Mouse (Mus musculus) midbrain, embryonic 16.5 days (tissue): Measurements from ENCODE around the gene Mapk8. TPM values are rescaled to one million over a fixed set of nuclear protein-coding genes. Genes with fewer than 3 reads are reported as not detected.

Source experiments
- ATAC-seq: fragments of 200-750 bp; cut with Nextera tagmentation; 2 replicates; pipeline ENCODE4 v1.8.0; 2017; ENCODE audit warnings: moderate TSS enrichment
- H3K27ac ChIP-seq: fragments of 300-500 bp; sonication (generic); 2 replicates; pipeline ENCODE4 v1.5.1; 2014; ENCODE audit warnings: mild to moderate bottlenecking, low read length, mixed read lengths
- H3K27me3 ChIP-seq: fragments of 300-500 bp; sonication (generic); 2 replicates; pipeline ENCODE4 v1.6.1; 2014; ENCODE audit warnings: low read depth, low read length, mixed read lengths; ENCODE audit not compliant: control insufficient read depth, insufficient read depth
- H3K36me3 ChIP-seq: fragments of 300-500 bp; sonication (generic); 2 replicates; pipeline ENCODE4 v1.6.1; 2014; ENCODE audit warnings: mild to moderate bottlenecking, low read length, moderate library complexity, mixed read lengths; ENCODE audit not compliant: control insufficient read depth, insufficient read depth
- H3K4me1 ChIP-seq: fragments of 300-500 bp; sonication (generic); 2 replicates; pipeline ENCODE4 v1.6.1; 2014; ENCODE audit warnings: mild to moderate bottlenecking, low read length, mixed read lengths; ENCODE audit not compliant: control insufficient read depth, insufficient read depth
- H3K4me2 ChIP-seq: fragments of 300-500 bp; sonication (generic); 2 replicates; pipeline ENCODE4 v1.6.1; 2014; ENCODE audit warnings: mild to moderate bottlenecking, low read length, mixed read lengths
- H3K4me3 ChIP-seq: fragments of 300-500 bp; sonication (generic); 2 replicates; pipeline ENCODE4 v1.5.1; 2014; ENCODE audit warnings: low read depth, mild to moderate bottlenecking, low read length, moderate library complexity, mixed read lengths
- H3K9ac ChIP-seq: fragments of 300-500 bp; sonication (generic); 2 replicates; pipeline ENCODE4 v1.6.1; 2014; ENCODE audit warnings: low read depth, low read length, mixed read lengths
- H3K9me3 ChIP-seq: fragments of 300-500 bp; sonication (generic); replicated peaks from 2 replicates; pipeline ENCODE4 v1.6.1; 2014; ENCODE audit warnings: mild to moderate bottlenecking, low read length, mixed read lengths; ENCODE audit not compliant: control insufficient read depth, poor library complexity, severe bottlenecking
- WGBS: fragments of 180-500 bp; shearing (Covaris S2); extraction: QIAGEN DNeasy Blood & Tissue Kit; methylation state at CpG from one replicate; pipeline ENCODE4 v1.1.7; 2014; 5-methylcytosine and 5-hydroxymethylcytosine counted together
- polyA plus RNA-seq: library from polyadenylated mRNA; unstranded; fragments of >200 nt; fragmentation: Nextera tagmentation; extraction: Ambion mirVana; gene quantifications from 2 replicates; pipeline ENCODE4 v1.2.1, GENCODE M21; 2015

Mapk8 gene
- polyA plus RNA-seq = 31.2 and 35.1 TPM in 2 replicates

DNA sequence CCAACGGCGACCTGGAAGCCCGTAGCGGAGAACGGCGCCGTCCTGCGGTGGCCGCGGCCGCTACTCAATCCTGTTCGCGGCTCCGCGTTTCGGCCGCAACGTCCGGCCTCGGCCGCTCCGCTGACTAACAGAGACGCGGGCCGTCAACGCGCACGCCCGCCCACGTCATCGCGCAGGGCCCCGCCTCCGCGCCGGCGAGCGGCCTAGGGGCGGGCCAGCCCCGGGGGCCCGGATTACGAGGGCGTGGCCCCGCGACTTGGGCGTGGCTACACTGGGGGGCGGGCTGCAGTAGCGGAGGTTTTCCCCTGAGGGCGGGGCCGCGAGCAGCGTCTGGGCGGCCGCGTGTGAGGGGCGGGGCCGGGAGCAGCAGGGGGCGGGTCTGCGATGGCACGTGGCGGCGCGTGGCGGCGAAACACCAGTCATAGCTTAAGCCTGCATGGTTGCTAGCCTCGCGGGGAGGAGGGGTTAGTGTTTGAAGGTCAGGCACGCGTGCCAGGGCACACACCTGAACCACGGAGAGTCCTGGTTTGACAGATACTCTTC is at the start of gene Mapk8:
TSS of gene Mapk8 (minus strand) at position 132 of the 543 bp plus-strand sequence.
- H3K4me1 ChIP-seq = peaks cover 23% of the 10 kb centered on the region
- peak within 1 kb of the TSS; percentile 89 for H3K9ac ChIP-seq
- peak within 1 kb of the TSS; percentile 73 for H3K4me3 ChIP-seq
- no peaks in the 10 kb centered on the region for H3K36me3 ChIP-seq
- 0% methylated on average over 30 of the region's 70 CpGs for WGBS
- H3K9me3 ChIP-seq = no peaks in the 10 kb centered on the region
- peak within 1 kb of the TSS; percentile 91 for H3K27ac ChIP-seq
- H3K4me2 ChIP-seq = peak within 1 kb of the TSS; percentile 64
- peak; percentile 96 for ATAC-seq
- H3K27me3 ChIP-seq = peaks cover 8% of the 10 kb centered on the region

DNA sequence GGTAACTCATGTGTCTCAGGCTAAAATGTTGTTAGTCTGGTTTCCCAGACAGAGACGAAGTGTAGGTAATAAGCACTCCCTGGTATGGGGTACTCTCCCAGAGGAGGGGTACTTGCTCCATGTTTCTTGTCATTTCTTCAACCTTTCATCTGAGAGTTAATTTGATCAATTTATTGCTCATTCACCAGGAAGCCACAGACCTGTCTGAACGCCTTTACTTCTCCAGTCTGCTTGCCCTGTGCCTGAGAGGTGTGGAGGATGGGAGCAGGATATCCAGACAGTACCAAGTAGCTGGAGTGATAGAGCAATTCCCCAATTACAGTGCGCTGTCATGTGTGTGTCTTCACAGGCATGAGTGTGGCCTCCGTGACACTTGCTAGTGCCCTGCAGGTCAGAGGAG is 48.3 kb upstream of the Mapk8 start:
- H3K4me2 ChIP-seq = no peak overlapping the region
- H3K36me3 ChIP-seq = no peaks in the 10 kb centered on the region
- H3K9me3 ChIP-seq = no peaks in the 10 kb centered on the region
- no peak overlapping the region for H3K27ac ChIP-seq
- H3K4me1 ChIP-seq = no peaks in the 10 kb centered on the region
- H3K9ac ChIP-seq = no peak overlapping the region
- H3K4me3 ChIP-seq = no peak overlapping the region
- WGBS = 66% methylated on average over 4 of the region's 4 CpGs
- no peak for ATAC-seq
- no peaks in the 10 kb centered on the region for H3K27me3 ChIP-seq

DNA sequence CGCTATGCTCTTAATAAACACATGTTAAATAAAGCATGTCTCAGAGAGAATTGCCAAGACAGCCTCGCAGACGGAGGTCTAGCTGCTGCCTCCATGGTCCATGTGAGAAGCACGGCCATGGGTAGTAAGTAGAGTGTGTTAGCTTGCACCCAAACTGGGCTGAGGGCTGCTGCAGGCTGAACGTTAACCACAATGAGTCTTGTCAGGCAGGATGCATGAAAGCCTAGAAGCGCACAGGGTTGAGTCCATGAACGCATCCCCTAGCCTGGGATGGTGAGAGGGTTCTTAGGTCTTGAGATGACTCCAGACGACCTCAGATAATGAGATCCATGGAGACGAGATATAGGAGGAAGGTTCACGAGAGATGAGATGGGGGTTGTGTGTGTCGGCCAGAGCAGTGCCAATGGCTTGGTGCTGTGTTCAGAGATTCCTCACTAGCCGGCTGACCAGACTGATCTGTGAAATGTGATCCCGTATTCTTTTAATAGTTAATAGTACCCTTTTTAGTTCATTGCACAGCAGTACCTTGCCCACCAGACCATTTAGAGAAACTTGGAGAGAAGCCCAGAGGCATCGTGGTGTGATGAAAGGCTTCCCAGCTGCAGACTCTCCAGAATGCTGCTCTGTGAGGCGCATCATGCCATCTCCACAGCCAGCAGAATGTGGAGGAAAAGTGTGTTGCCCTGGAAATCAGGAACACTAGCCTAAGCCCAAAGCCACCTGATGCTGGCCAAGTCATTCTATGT is 41.0 kb upstream of the Mapk8 start:
- ATAC-seq = peak; percentile 39; the same call in 1 of the 2 replicates
- no peak overlapping the region for H3K4me3 ChIP-seq
- H3K4me2 ChIP-seq = no peak overlapping the region
- H3K27ac ChIP-seq = no peak overlapping the region
- 69% methylated on average over 15 of the region's 15 CpGs for WGBS
- H3K36me3 ChIP-seq = no peaks in the 10 kb centered on the region
- H3K9ac ChIP-seq = no peak overlapping the region
- H3K27me3 ChIP-seq = no peaks in the 10 kb centered on the region
- H3K4me1 ChIP-seq = no peaks in the 10 kb centered on the region
- no peaks in the 10 kb centered on the region for H3K9me3 ChIP-seq

DNA sequence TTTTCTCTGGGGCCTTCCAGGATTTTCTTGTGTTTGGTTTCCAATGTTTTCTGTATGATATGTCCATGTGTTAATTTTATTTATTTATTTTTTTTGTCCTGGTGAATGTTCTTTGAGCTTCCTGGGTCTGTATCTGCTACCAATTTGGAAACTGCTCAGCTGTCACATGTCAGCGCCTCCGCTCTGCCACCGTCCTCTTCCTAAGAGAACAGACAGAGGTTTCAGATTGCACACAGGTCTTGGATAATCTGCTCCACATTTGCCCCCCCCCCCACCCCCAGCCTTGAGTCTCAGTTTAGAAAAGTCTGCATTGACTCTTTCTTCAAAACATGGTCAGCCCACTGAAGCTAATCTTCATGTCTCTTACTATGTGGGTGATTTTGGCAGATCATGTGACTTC is 35.0 kb upstream of the Mapk8 start:
- no peak for ATAC-seq
- WGBS = 60% methylated on average over 3 of the region's 3 CpGs

DNA sequence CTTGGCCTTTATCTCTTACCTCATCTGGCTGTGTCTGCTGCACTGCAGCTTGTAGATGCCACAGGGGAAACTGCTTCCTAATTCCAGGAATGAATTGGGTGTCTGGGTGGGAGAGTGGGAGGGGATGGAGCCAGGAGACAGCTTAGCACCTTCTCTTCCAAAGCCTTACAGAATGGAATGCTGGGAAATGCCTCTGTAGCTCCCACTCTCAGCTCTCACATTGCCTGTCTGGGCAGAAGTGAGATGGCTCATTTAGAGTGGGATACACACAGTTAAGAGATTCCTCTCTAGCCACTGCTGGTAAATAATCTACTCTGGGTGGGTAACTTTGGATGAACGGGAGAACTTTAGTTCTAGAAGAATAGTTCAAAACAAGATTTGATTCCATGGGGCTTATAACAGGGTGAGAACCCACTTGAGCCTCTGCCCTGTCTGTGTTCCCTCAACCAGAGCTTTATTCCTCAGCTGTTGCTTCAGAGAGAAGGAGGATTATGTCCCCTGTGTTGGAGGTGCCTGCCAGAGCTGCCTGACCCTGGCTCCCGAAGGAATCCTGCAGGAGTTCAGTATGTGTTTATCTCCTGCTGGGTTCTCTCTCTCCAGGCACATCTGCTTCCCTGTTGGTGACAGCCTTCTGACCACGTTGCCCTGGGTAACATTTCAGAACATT is 29.3 kb upstream of the Mapk8 start:
- 0 out of 2 replicates have a peak, but pooled peaks have one; percentile 14 for ATAC-seq
- Histone ChIP-seq H3K27ac (no peak overlapping the region), H3K4me1 (peaks cover 4% of the 10 kb centered on the region), H3K27me3 (no peaks in the 10 kb centered on the region), H3K4me2 (no peak overlapping the region), H3K9ac (no peak overlapping the region), H3K4me3 (no peak overlapping the region), H3K9me3 (no peaks in the 10 kb centered on the region), H3K36me3 (no peaks in the 10 kb centered on the region)
- WGBS = 6% methylated on average over 3 of the region's 3 CpGs

More for the DNA sequence above, 35.0 kb upstream of the Mapk8 start:
- Histone ChIP-seq H3K9me3 (no peaks in the 10 kb centered on the region), H3K36me3 (no peaks in the 10 kb centered on the region), H3K4me2 (no peak overlapping the region), H3K27ac (no peak overlapping the region), H3K4me3 (no peak overlapping the region), H3K27me3 (no peaks in the 10 kb centered on the region), H3K9ac (no peak overlapping the region), H3K4me1 (no peaks in the 10 kb centered on the region)

DNA sequence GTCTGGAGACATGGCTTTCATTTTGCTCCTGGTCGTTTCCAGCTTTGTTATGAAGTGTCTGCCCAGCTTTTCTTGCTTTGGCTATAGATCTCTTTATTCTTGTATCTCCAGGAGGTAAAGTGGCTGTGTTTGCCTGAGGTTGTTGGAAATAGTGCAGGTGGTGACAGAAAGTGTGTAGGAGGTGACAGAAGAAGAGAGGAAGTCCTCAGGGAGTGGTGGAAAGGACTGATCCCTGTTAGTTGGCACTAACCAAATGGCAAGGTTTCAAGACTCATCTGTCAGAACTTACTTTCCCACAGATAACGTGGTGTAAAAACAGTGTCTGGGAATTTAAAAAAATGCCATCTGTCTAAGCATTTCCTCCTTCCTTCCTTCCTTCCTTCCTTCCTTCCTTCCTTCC is 27.5 kb upstream of the Mapk8 start:
- Histone ChIP-seq H3K27ac (no peak overlapping the region), H3K4me3 (no peak overlapping the region), H3K4me1 (peaks cover 4% of the 10 kb centered on the region), H3K27me3 (no peaks in the 10 kb centered on the region), H3K4me2 (no peak overlapping the region), H3K9me3 (no peaks in the 10 kb centered on the region), H3K36me3 (no peaks in the 10 kb centered on the region), H3K9ac (no peak overlapping the region)
- 79% methylated on average over 2 of the region's 2 CpGs for WGBS
- no peak for ATAC-seq

DNA sequence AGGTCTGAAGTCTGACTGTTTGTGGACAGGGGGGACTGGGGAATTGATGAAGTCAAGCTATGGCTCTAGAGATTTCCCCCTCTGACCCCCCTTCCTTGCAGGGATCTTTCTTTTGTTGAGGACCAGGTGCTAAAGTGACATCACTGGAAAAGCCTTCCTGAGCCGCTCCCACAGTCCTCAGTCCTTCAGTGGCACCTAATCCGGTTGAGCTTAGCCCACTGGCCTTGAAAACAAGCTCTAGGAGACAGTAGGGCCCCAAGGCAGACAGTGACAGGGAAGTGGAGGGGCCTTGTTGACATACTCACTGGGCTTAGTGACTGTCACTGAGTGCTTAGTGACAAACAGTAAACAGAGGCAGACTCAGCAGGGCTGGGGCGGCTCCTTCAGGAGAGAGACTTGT is 24.4 kb upstream of the Mapk8 start, which contains the start of gene Frmpd2:
TSS of gene Frmpd2 (plus strand) at position 366 of the 400 bp plus-strand sequence.
- no peak for ATAC-seq

DNA sequence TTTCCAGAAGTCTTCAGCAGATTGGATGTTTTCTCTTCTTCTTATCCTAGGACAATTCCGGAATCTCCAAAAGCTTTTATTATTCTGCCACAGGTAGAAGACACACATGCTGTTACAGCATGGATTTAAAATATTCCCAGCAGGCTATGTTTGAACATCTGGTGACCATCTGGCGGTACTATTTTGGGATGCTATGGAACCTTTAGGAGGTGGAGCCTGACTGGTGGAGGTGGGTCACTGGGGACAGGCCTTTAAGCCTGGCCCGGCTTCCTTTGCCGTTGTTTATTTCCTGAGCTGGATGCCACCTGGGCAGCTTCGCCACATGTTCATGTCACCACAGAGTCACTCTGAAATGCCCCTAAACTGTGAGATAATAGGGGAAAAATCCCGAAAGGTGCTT is 20.8 kb upstream of the Mapk8 start:
- no peak overlapping the region for H3K9ac ChIP-seq
- no peak for ATAC-seq
- H3K36me3 ChIP-seq = no peaks in the 10 kb centered on the region
- no peak overlapping the region for H3K4me2 ChIP-seq
- no peak overlapping the region for H3K4me3 ChIP-seq
- H3K27me3 ChIP-seq = no peaks in the 10 kb centered on the region
- WGBS = 83% methylated on average over 6 of the region's 6 CpGs
- no peaks in the 10 kb centered on the region for H3K4me1 ChIP-seq
- no peaks in the 10 kb centered on the region; the same call in 1 of the 2 replicates for H3K9me3 ChIP-seq
- H3K27ac ChIP-seq = no peak overlapping the region

More for the DNA sequence above, 24.4 kb upstream of the Mapk8 start, which contains the start of gene Frmpd2:
- Histone ChIP-seq H3K9ac (no peak within 1 kb of the TSS), H3K4me3 (no peak within 1 kb of the TSS), H3K27me3 (no peaks in the 10 kb centered on the region), H3K27ac (no peak within 1 kb of the TSS), H3K4me2 (no peak within 1 kb of the TSS), H3K36me3 (no peaks in the 10 kb centered on the region), H3K9me3 (no peaks in the 10 kb centered on the region), H3K4me1 (peaks cover 4% of the 10 kb centered on the region)
- 11% methylated on average over 3 of the region's 3 CpGs for WGBS

DNA sequence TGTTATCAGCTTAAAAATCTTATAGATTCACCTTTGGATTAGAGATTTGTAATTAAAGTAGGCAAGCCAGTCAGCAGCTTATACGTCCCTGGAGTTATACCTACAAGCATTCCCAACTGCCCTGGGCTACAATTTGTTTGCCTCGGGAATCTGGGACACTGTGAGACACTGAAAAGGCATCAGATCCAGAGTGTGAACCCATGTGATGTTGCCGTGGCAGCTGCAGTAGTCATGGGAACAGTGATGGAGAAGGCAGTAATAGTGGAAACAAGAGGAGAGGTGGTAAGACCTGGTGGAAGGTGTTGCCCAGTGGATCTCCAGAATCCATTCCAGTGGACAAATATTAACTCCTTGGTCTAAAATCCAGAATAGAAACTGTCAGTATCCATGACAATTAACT is 16.7 kb upstream of the Mapk8 start:
- Histone ChIP-seq H3K4me2 (no peak overlapping the region), H3K9ac (no peak overlapping the region), H3K4me3 (no peak overlapping the region), H3K27me3 (no peaks in the 10 kb centered on the region), H3K4me1 (no peaks in the 10 kb centered on the region), H3K27ac (no peak overlapping the region), H3K9me3 (no peaks in the 10 kb centered on the region; the same call in 1 of the 2 replicates), H3K36me3 (no peaks in the 10 kb centered on the region)
- 50% methylated on average over 3 of the region's 3 CpGs for WGBS
- ATAC-seq = no peak
